Mouse (Mus musculus) WW6 (cell line): ENCODE measurements at regions not wholly inside any gene's neighbourhood (a gene's known extent, or its start where the extent isn't known, plus 50 kb on each side); places are given as distances from the start of the nearest gene placed in this dataset.

ENCODE experiments used
- DNase-seq: peaks from one replicate; pipeline ENCODE4 v3.0.0-alpha.2; 2013; ENCODE audit warnings: low read depth, low spot score

- DNase-seq: no peak
These were observed 120.8 kb upstream of the Thumpd2 start for GRCm38 (mm10) chr17:81185685-81186084.

- DNase-seq: no peak
These were observed 116.0 kb upstream of the Thumpd2 start for GRCm38 (mm10) chr17:81180813-81181424.

GRCm38 (mm10) chr17:81176306-81176705, 111.4 kb upstream of the Thumpd2 start:
- DNase-seq: no peak

GRCm38 (mm10) chr17:81175877-81176276, 111.0 kb upstream of the Thumpd2 start:
- DNase-seq: no peak

GRCm38 (mm10) chr17:81172943-81173342, 108.1 kb upstream of the Thumpd2 start:
- no peak for DNase-seq

- no peak for DNase-seq
These were observed 104.2 kb upstream of the Thumpd2 start for GRCm38 (mm10) chr17:81169118-81169517.

- no peak for DNase-seq
These were observed 85.8 kb upstream of the Thumpd2 start for GRCm38 (mm10) chr17:81150730-81151129.

- no peak for DNase-seq
These were observed 69.8 kb upstream of the Thumpd2 start for GRCm38 (mm10) chr17:81134702-81135101.

GRCm38 (mm10) chr17:81133227-81133626, 68.3 kb upstream of the Thumpd2 start:
- DNase-seq: no peak
